Mouse (Mus musculus): Measurements from ENCODE around the gene 2700049A03Rik. TPM values are rescaled to one million over a fixed set of nuclear protein-coding genes. Genes with fewer than 3 reads are reported as not detected.
A peak's percentile ranks its signal among the peaks of the same experiment; 100 is the strongest.

The 2700049A03Rik gene
- total RNA-seq, 1 experiment from 2014 or later, result 19.1 TPM

DNA sequence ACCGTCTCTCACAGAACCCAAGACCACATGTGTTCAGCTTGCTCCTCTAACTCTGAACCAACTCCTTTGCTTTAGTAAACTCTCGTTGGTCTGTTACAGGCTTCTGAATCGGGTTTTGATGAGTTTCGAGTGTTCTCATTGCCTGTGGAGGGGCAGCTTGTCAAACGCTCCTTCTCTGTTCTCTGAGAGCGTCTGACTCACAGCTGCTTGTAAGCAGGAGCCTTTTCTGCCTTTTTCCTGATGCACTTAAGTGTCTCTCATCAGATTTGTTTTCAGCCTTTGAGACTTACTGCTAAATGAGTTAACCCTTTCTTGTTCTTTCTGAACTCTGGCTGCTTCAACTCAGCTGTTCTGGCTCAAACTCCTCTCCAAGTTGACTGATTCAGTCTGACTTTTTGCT lies 21.3 kb downstream of the 2700049A03Rik start:
- no peak for ATAC-seq (ENCODE audit: extremely low read depth, insufficient number of reproducible peaks, low FRiP score, poor library complexity, severe bottlenecking)

GRCm38 (mm10) chr12:71164410-71164809 lies 27.8 kb downstream of the 2700049A03Rik start:
- no peak for ATAC-seq (ENCODE audit: extremely low read depth, insufficient number of reproducible peaks, low FRiP score, poor library complexity, severe bottlenecking)

DNA sequence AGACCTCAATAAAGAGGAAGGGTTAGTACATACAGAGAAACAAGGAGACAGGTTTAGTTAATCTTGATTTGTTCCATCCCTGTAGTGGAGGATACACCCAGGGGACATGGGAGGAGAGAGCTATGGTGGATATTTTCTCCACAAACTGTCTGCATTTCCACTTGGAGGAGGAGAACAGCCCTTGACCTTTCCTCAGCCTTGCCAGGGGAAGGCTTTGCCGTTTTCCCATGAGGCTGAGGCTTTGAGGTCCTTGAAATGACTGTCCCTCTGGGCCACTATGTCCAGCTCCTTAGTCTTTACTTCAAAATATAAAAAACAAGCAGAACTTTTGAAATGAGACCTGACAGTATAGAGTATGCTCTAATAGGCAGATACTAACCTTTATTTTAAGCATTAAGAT lies 33.3 kb downstream of the 2700049A03Rik start:
- ATAC-seq (ENCODE audit: extremely low read depth, insufficient number of reproducible peaks, low FRiP score, poor library complexity, severe bottlenecking), result no peak

DNA sequence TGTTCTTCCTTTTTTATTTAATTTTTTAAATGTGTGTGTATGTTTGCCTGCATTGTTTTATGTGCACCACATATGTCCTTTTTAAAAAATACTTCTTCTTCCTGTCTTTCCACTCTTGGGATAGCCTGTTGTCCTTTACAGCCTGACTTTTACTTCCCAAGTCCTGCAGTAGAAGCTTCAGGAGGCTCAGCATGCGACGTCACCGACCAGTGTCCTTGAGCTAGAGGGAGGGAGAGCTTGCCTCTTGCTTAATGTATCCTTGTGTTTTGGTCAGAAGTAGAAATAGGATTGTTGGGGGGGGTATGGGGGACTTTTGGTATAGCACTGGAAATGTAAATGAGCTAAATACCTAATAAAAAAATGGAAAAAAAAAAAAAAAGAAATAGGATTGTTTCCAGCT lies 47.1 kb downstream of the 2700049A03Rik start:
- no peak for ATAC-seq (ENCODE audit: extremely low read depth, insufficient number of reproducible peaks, low FRiP score, poor library complexity, severe bottlenecking)

GRCm38 (mm10) chr12:71184396-71184795 lies 47.7 kb downstream of the 2700049A03Rik start:
- ATAC-seq (ENCODE audit: extremely low read depth, insufficient number of reproducible peaks, low FRiP score, poor library complexity, severe bottlenecking), result no peak

- ATAC-seq (ENCODE audit: extremely low read depth, insufficient number of reproducible peaks, low FRiP score, poor library complexity, severe bottlenecking), result no peak
These were observed 56.1 kb downstream of the 2700049A03Rik start for GRCm38 (mm10) chr12:71192705-71193104.

- ATAC-seq (ENCODE audit: extremely low read depth, insufficient number of reproducible peaks, low FRiP score, poor library complexity, severe bottlenecking), result no peak
These were observed 61.0 kb downstream of the 2700049A03Rik start for GRCm38 (mm10) chr12:71197671-71198070.

DNA sequence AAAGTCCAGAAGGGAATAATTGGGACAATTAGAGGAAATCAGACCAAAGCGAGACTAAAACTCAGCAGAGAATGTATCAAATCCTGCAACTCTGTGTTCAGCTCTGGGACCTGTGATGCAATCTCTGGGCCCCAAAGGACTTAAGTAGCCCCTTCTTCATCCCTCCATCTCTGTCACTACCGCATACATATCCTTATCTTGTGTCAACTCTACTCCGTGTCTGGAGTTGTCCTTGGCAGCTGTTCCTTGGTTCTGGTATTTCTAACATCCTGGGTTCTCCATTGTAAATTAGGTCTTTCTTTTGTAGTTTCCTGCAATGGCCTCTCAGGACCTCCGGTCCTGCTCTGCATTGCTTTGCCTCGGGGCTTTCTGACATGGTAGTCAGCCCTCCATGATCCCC lies 65.1 kb downstream of the 2700049A03Rik start:
- ATAC-seq (ENCODE audit: extremely low read depth, insufficient number of reproducible peaks, low FRiP score, poor library complexity, severe bottlenecking), result no peak

GRCm38 (mm10) chr12:71204303-71204702 lies 67.7 kb downstream of the 2700049A03Rik start:
- ATAC-seq (ENCODE audit: extremely low read depth, insufficient number of reproducible peaks, low FRiP score, poor library complexity, severe bottlenecking), result no peak

GRCm38 (mm10) chr12:71217191-71217590 lies 80.5 kb downstream of the 2700049A03Rik start:
- ATAC-seq (ENCODE audit: extremely low read depth, insufficient number of reproducible peaks, low FRiP score, poor library complexity, severe bottlenecking), result no peak

- ATAC-seq (ENCODE audit: extremely low read depth, insufficient number of reproducible peaks, low FRiP score, poor library complexity, severe bottlenecking), result 0 out of 2 replicates have a peak, but pooled peaks have one; percentile 9
These were observed 81.3 kb downstream of the 2700049A03Rik start for GRCm38 (mm10) chr12:71217866-71218522.

- ATAC-seq (ENCODE audit: extremely low read depth, insufficient number of reproducible peaks, low FRiP score, poor library complexity, severe bottlenecking), result no peak
These were observed 86.1 kb downstream of the 2700049A03Rik start for GRCm38 (mm10) chr12:71222761-71223160.

DNA sequence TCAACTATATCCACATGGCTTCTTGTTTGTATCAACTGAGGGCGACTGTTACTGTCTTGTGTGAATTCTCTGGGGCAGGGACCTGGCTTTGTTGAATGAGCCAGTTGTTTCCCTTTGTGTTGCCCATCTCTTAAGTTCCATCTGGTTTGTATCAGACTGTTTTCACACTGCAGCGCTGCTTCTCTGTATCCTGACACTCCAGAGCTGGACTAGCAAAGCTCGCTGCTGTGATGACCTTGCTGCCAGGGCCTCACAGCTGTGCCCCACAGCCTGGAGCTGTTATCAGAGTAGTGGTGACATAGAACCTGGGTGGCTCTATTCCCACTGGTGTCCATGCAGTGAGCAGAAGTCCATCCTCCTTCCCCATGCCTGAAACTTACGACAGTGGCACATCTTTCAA lies 91.1 kb downstream of the 2700049A03Rik start:
- no peak for ATAC-seq (ENCODE audit: extremely low read depth, insufficient number of reproducible peaks, low FRiP score, poor library complexity, severe bottlenecking)

GRCm38 (mm10) chr12:71228925-71229649 lies 92.4 kb downstream of the 2700049A03Rik start:
- ATAC-seq (ENCODE audit: extremely low read depth, insufficient number of reproducible peaks, low FRiP score, poor library complexity, severe bottlenecking), result no peak

DNA sequence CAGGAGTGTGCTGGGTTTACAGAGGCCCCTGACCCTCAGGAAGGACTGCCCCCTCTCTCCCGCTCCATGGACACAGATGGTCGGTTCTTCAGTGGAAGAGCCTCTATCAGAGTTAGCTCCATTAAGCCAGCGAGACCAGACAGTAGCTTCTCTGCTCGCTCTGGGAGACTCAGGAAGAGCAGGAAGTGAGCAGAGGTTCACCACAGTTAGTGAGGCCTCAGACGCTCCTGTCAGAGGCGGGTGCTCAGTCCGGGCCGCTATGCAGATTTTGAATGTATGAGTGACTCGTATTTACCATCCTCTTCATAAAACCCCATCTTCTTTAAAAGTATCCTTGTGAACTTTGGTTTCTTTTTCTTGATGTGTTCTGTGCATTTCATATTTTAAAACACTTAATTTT lies 94.9 kb downstream of the 2700049A03Rik start:
- no peak for ATAC-seq (ENCODE audit: extremely low read depth, insufficient number of reproducible peaks, low FRiP score, poor library complexity, severe bottlenecking)

- ATAC-seq (ENCODE audit: extremely low read depth, insufficient number of reproducible peaks, low FRiP score, poor library complexity, severe bottlenecking), result no peak
These were observed 96.8 kb downstream of the 2700049A03Rik start for GRCm38 (mm10) chr12:71233426-71233825.

GRCm38 (mm10) chr12:71237074-71237473 lies 100.4 kb downstream of the 2700049A03Rik start:
- ATAC-seq (ENCODE audit: extremely low read depth, insufficient number of reproducible peaks, low FRiP score, poor library complexity, severe bottlenecking), result no peak

GRCm38 (mm10) chr12:71242791-71243190 lies 106.1 kb downstream of the 2700049A03Rik start:
- ATAC-seq (ENCODE audit: extremely low read depth, insufficient number of reproducible peaks, low FRiP score, poor library complexity, severe bottlenecking), result no peak

GRCm38 (mm10) chr12:71244766-71245390 lies 108.2 kb downstream of the 2700049A03Rik start:
- ATAC-seq (ENCODE audit: extremely low read depth, insufficient number of reproducible peaks, low FRiP score, poor library complexity, severe bottlenecking), result no peak

GRCm38 (mm10) chr12:71247191-71247590 lies 110.5 kb downstream of the 2700049A03Rik start:
- ATAC-seq (ENCODE audit: extremely low read depth, insufficient number of reproducible peaks, low FRiP score, poor library complexity, severe bottlenecking), result no peak

All from neutrophil, adult 5-6 weeks (primary cell).